Mouse (Mus musculus): ENCODE results near the gene Zfp141.

Gene Zfp141

GRCm38 (mm10) chr7:42505588-42505987 lies at the start of gene Zfp141:
TSS of gene Zfp141 (minus strand) at chr7:42505740.
- DNase-seq (ENCODE audit: low read depth): peak; percentile 93

GRCm38 (mm10) chr7:42551766-42552165 lies 46.2 kb upstream of the Zfp141 start:
- no peak for DNase-seq (ENCODE audit: low read depth)

- DNase-seq (ENCODE audit: low read depth): no peak
These were observed 354 bp downstream of the Zfp141 start for GRCm38 (mm10) chr7:42505186-42505585.

GRCm38 (mm10) chr7:42498248-42498647 lies 7.3 kb downstream of the Zfp141 start:
- no peak for DNase-seq (ENCODE audit: low read depth)

DNA sequence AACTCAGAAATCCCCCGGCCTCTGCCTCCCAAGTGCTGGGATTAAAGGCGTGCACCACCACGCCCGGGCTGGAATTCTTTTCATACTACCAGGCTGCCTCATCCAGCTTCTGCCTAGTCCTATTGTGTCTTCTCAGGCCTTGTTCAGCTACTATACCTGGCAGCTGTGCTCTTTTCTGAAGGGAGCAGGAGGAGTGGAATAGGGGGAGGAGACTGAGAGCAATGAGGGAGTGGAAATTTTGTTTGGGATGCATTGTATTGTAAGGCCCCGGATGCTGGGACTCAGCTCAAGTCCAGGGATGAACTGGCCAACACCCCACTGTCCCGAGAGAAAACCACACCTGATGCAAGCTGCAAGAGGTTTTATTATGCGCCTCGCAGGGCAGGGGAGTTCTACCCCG lies 8.2 kb downstream of the Zfp141 start:
- DNase-seq (ENCODE audit: low read depth): no peak

- no peak for DNase-seq (ENCODE audit: low read depth)
These were observed 9.3 kb downstream of the Zfp141 start for GRCm38 (mm10) chr7:42496202-42496601.

DNA sequence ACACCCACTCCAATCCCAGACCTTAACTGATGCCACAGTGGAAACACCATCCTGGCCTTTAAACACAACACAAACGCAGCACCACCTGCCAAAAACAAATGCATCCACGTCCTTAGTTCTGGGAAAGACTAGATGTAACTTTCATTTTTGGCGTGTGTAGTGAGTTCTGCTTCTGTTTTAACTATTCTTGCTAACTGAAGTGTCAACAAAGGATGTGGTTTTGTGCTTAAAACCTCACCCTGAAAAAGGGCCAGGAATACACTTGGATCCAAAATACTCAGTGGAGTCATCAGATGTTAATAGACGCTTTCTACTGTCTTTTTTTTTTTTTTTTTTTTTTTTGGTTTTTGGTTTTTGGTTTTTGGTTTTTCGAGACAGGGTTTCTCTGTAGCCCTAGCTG lies 14.7 kb downstream of the Zfp141 start:
- DNase-seq (ENCODE audit: low read depth): peak; percentile 24

DNA sequence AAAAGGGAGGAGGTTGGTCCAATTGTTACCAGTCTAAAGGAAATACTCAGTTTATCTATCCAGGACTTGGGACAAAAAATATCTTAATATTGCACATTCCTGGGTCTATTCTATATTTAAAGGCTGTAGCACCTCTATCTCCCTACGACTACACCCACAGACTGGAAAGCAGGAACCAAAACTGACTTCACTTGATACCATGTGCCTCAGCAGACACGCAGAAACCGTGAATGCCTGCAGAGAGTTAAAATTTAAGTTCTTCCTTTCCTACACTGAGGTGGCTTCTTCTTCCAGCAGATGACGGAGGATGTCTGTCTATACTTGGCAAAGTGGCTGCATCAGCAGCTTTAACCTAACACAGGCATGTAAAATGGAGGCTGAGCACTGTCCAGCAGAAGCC lies 15.2 kb downstream of the Zfp141 start:
- no peak for DNase-seq (ENCODE audit: low read depth)

DNA sequence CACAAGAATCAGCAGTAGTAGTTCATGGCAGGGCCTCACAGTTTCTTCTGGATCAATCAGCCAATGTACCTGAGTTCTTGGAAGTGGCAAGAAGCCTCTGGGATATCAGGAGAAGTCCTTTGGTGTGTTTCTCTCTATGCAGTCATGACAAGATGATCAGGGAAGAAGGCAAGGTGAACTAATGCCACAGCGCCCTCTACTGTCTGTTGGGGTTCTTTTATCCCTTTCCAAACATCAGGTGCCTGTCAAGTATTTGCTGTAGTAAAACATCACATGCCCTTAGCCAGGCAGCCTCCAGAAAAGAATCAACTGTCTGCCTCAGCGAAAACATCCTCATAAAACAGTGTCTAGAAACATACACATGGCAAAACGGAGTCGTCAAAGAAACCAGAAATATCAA lies 50.9 kb downstream of the Zfp141 start:
- DNase-seq (ENCODE audit: low read depth): no peak

DNA sequence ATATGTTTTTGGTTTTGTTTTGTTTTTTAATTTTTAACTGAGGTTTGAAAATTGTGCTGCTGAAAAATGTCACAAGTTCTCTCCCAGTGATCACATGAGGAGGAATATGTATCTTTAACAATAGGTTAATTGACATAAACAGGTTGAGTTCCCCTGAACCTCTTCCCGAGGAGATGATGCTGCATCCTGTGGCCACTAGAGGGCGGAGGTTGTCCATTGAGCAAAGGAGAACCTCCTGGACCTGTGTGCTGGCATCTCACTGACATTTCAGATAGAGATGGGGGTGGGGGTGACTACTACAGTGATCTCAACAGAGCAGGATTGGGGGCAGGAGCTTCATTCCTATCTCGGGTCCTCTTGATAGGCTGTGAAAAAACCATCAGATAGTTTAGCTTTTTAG lies 54.9 kb downstream of the Zfp141 start:
- peak; percentile 45 for DNase-seq (ENCODE audit: low read depth)

DNA sequence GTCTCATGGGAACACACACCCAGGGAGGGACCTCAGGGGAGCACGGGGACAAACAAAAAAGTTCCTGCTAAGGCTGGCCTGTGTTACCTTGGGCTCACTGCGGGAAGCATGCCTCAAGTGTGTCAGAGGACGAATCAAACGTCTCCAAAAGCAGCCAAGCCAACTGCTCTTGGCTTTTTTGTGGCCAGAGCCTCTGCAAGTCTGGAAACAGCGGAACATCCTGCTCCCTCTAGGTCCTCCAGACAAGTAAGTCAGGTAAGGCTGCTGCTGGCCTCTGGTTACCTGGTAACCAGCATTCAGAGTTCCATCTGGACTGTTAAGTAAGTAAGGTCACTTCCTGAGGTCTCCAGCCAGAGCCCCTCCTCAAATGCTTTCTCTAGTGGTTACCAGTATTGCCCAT lies 57.7 kb downstream of the Zfp141 start, which contains the start of gene 4933421I07Rik:
Gene 4933421I07Rik, minus strand, starts transcription at position 271 of the 400 bp plus-strand sequence.
- no peak for DNase-seq (ENCODE audit: low read depth)

- no peak for DNase-seq (ENCODE audit: low read depth)
These were observed 58.2 kb downstream of the Zfp141 start for GRCm38 (mm10) chr7:42447352-42447751.
